Mouse (Mus musculus): ENCODE measurements around the gene Actrt2.

DNA sequence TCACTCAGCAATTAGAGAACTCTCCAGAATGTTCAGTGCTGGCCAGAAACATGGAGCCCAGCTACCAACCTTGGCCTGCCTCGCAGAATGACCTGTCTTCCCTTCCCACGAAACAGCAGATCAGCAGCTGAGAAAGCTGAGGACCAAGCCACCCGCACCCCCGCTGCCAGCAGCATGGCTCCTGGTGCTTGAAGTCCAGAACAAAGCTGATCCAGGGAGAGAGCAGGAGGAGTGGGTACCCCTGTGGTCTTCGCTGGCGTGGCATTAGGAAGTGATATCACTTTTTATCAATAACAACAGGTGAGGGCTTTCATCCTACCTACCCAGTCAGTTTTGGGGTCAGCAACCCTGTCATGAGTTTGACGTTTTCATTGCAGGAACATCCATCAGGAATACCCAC, 36.9 kb upstream of the Actrt2 start:
- TF ChIP-seq CTCF (IDR thresholded peaks at IDR 0.05; ENCODE audit: low read depth) (no peak), EP300 (IDR thresholded peaks at IDR 0.05; ENCODE audit: low read depth) (no peak)
